Mouse (Mus musculus) CH12.LX (cell line): ENCODE measurements around the gene Btn1a1. TPM values are rescaled to one million over a fixed set of nuclear protein-coding genes. Genes with fewer than 3 reads are reported as not detected.

Source experiments
- DNase-seq: peaks from one replicate; pipeline ENCODE4 v3.0.0-alpha.2; 2013; ENCODE audit errors: extremely low read depth
- H3K27ac ChIP-seq: 2 replicates; pipeline ENCODE4 v1.5.1; 2012; ENCODE audit warnings: low read depth, mild to moderate bottlenecking, control low read depth, moderate library complexity; ENCODE audit not compliant: insufficient read depth
- H3K27me3 ChIP-seq: replicated peaks from 2 replicates; pipeline ENCODE3; 2012; ENCODE audit warnings: inconsistent platforms
- H3K36me3 ChIP-seq, 2 experiments: replicated peaks in 1 of 2; 2 replicates each; pipeline versions ENCODE3 to v1.6.1; 2012; ENCODE audit warnings: inconsistent platforms in 1 of 2, low read length in 1 of 2, mild to moderate bottlenecking in 1 of 2, mixed read lengths in 1 of 2, moderate library complexity in 1 of 2; ENCODE audit not compliant: control insufficient read depth in 1 of 2, insufficient read depth in 1 of 2
- H3K4me1 ChIP-seq, 2 experiments: 2 replicates each; pipeline ENCODE4 v1.6.1; 2012; ENCODE audit warnings: inconsistent platforms in 1 of 2, moderate library complexity in 1 of 2; ENCODE audit not compliant: insufficient read depth in 2 of 2, control insufficient read depth in 1 of 2
- H3K4me2 ChIP-seq: 2 replicates; pipeline ENCODE4 v1.6.1; 2012; ENCODE audit warnings: low read depth, mild to moderate bottlenecking, control low read depth; ENCODE audit not compliant: poor library complexity, insufficient read depth, severe bottlenecking
- H3K4me3 ChIP-seq, 3 experiments: fragments of 150-350 bp in 1 of 3; sonication (generic) in 1 of 3; replicated peaks in 1 of 3; 2 replicates each; pipeline versions ENCODE3 to v1.5.1; 2011 to 2012; ENCODE audit warnings: low read depth in 2 of 3, low read length in 2 of 3, mild to moderate bottlenecking in 2 of 3, moderate library complexity in 2 of 3, control low read depth in 1 of 3, improper control_type of control experiment in 1 of 3, inconsistent platforms in 1 of 3, mixed read lengths in 1 of 3; ENCODE audit not compliant: poor library complexity in 1 of 3
- H3K79me2 ChIP-seq: replicated peaks from 2 replicates; pipeline ENCODE4 v1.6.1; 2012; ENCODE audit warnings: mild to moderate bottlenecking, moderate library complexity; ENCODE audit not compliant: control insufficient read depth, poor library complexity, insufficient read depth, severe bottlenecking; ENCODE audit errors: extremely low read depth
- H3K9ac ChIP-seq: 2 replicates; pipeline ENCODE4 v1.6.1; 2012; ENCODE audit warnings: low read depth, mild to moderate bottlenecking, control low read depth, moderate library complexity; ENCODE audit not compliant: insufficient read depth
- H3K9me3 ChIP-seq: replicated peaks from 2 replicates; pipeline ENCODE3; 2012; ENCODE audit warnings: low read length, inconsistent platforms, mixed read lengths
- CHD2 ChIP-seq: IDR thresholded peaks from 2 replicates; pipeline ENCODE4 v1.6.1; 2011; ENCODE audit warnings: low read length, improper control_type of control experiment
- CTCF ChIP-seq, 2 experiments: IDR thresholded peaks in 1 of 2; conservative IDR thresholded peaks in 1 of 2; 2 replicates each; pipeline ENCODE4 v1.5.1; 2011 to 2012; ENCODE audit warnings: low read depth in 2 of 2, low read length in 2 of 2, improper control_type of control experiment in 1 of 2, inconsistent platforms in 1 of 2, mild to moderate bottlenecking in 1 of 2, moderate library complexity in 1 of 2
- ELF1 ChIP-seq: IDR thresholded peaks from 2 replicates; pipeline ENCODE4 v1.6.1; 2014; ENCODE audit warnings: low read depth, mild to moderate bottlenecking, inconsistent platforms, low read length, improper control_type of control experiment
- JUND ChIP-seq: conservative IDR thresholded peaks from 2 replicates; pipeline ENCODE4 v1.6.1; 2011; ENCODE audit warnings: low read depth, low read length, improper control_type of control experiment
- KAT2A ChIP-seq: IDR thresholded peaks from 2 replicates; pipeline ENCODE4 v1.6.1; 2012; ENCODE audit warnings: low read length, improper control_type of control experiment, inconsistent platforms; ENCODE audit not compliant: insufficient replicate concordance
- MAFK ChIP-seq: IDR thresholded peaks from 2 replicates; pipeline ENCODE4 v1.6.1; 2011; ENCODE audit warnings: low read length, improper control_type of control experiment; ENCODE audit not compliant: insufficient replicate concordance
- MAZ ChIP-seq: IDR thresholded peaks from 2 replicates; pipeline ENCODE4 v1.6.1; 2012; ENCODE audit warnings: low read depth, mild to moderate bottlenecking, inconsistent platforms, low read length, improper control_type of control experiment, moderate library complexity
- MEF2A ChIP-seq: IDR thresholded peaks from 2 replicates; pipeline ENCODE4 v1.6.1; 2014; ENCODE audit warnings: low read depth, mild to moderate bottlenecking, inconsistent platforms, low read length, improper control_type of control experiment, borderline replicate concordance
- NELFE ChIP-seq: IDR thresholded peaks from 2 replicates; pipeline ENCODE4 v1.6.1; 2011; ENCODE audit warnings: low read depth, low read length, improper control_type of control experiment
- PAX5 ChIP-seq: IDR thresholded peaks from 2 replicates; pipeline ENCODE4 v1.6.1; 2012; ENCODE audit warnings: low read length, inconsistent platforms, mixed read lengths
- SIN3A ChIP-seq: IDR thresholded peaks from 2 replicates; pipeline ENCODE4 v1.6.1; 2012; ENCODE audit warnings: low read length, improper control_type of control experiment, inconsistent platforms
- UBTF ChIP-seq: IDR thresholded peaks from 2 replicates; pipeline ENCODE4 v1.6.1; 2012; ENCODE audit warnings: low read depth, mild to moderate bottlenecking, inconsistent platforms, low read length, improper control_type of control experiment, moderate library complexity
- USF1 ChIP-seq: IDR thresholded peaks from 2 replicates; pipeline ENCODE4 v1.6.1; 2014; ENCODE audit warnings: low read depth, mild to moderate bottlenecking, inconsistent platforms, low read length, improper control_type of control experiment
- USF2 ChIP-seq: conservative IDR thresholded peaks from 2 replicates; pipeline ENCODE4 v1.6.1; 2011; ENCODE audit warnings: low read depth, low read length, improper control_type of control experiment
- ZC3H11A ChIP-seq: IDR thresholded peaks from 2 replicates; pipeline ENCODE4 v1.6.1; 2012; ENCODE audit warnings: low read depth, mild to moderate bottlenecking, inconsistent platforms, low read length, improper control_type of control experiment
- dilution Hi-C: fragments of 300-500 bp; cut with MboI; formaldehyde crosslinking; loops from 2 replicates; pipeline ENCODE4 v1.14.3; 2020; ENCODE audit warnings: low sequenced_read_pairs; ENCODE audit not compliant: extremely low pct_unique_long_range_greater_than_20kb, extremely low pct_ligation_motif_present
- in situ Hi-C: fragments of 300-500 bp; cut with MboI; formaldehyde crosslinking; loops from 3 replicates; pipeline ENCODE4 v1.14.3; 2019; ENCODE audit warnings: low sequenced_read_pairs, low pct_ligation_motif_present, low pct_unique_long_range_greater_than_20kb, mixed read lengths
- polyA plus RNA-seq: library from polyadenylated mRNA; unstranded; fragments of >175 nt; gene quantifications from 2 replicates; pipeline ENCODE4 v1.2.1, GENCODE M21; 2012; ENCODE audit warnings: low read depth; ENCODE audit not compliant: insufficient read length
- total RNA-seq, 2 experiments: library from RNA; depleted of rRNA; stranded (reverse); fragments of 300-350 nt in 1 of 2; fragments of >200 nt in 1 of 2; gene quantifications; 2 replicates each; pipeline ENCODE4 v1.2.3; 2012 to 2014

Btn1a1 gene
- total and polyA plus RNA-seq, 3 experiments = 0.20 to 0.51 (median 0.21) TPM

DNA sequence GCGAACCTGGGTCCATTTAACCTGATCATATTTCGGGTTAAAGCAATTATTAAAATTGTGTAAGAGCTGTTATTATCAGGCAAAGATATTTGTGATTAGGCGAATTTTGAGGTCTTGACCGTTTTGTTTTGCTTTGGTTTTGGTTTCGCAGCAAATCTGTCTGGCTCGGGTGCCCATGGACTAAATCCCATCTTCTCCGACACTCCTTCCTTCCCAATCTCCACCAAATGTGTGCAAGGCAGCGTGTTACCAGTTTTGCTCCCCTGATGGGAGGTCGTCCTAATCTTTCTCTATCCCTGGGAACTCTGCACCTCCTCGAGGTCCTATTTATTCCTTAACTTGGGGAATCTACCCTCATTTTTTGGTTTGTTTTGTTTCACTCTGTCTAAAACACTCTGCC, 20.5 kb downstream of the Btn1a1 start:
- peak overlapping the region; percentile 85 for H3K27ac ChIP-seq
- H3K4me1 ChIP-seq = peaks cover 0 to 27% of the 10 kb centered on the region in 2 experiments; a peak in 2 of 4 replicates
- H3K4me3 ChIP-seq = peak overlapping the region; percentile 73 to 80 (median 78)
- in situ Hi-C loops = loop anchor here (25.0 kb wide), 2 partner anchors 1508 to 1583 kb away; partner anchors contain the start of gene Zfp184
- H3K9ac ChIP-seq = peak overlapping the region; percentile 87
- H3K79me2 ChIP-seq = no peaks in the 10 kb centered on the region
- TF ChIP-seq JUND = no peak
- TF ChIP-seq USF1 = no peak
- no peak for TF ChIP-seq SIN3A
- TF ChIP-seq, all 38 proteins: peak for 0
- DNase-seq = no peak
- dilution Hi-C loops = no loop called here
- no peaks in the 10 kb centered on the region for H3K27me3 ChIP-seq
- H3K4me2 ChIP-seq = peak overlapping the region; percentile 85
- H3K9me3 ChIP-seq = no peaks in the 10 kb centered on the region
- no peaks in the 10 kb centered on the region for H3K36me3 ChIP-seq

GRCm38 (mm10) chr13:23444451-23444850, 21.2 kb downstream of the Btn1a1 start:
- TF ChIP-seq CHD2 (no peak), USF1 (no peak), NELFE (no peak), ZC3H11A (no peak), PAX5 (no peak), UBTF (no peak), USF2 (no peak), MEF2A (no peak), CTCF (conservative IDR thresholded peaks at IDR 0.05 in 1 of 2, IDR thresholded peaks at IDR 0.05 in 1 of 2; ENCODE audit: low read depth in 2 of 2, low read length in 2 of 2) (no peak), ELF1 (no peak), SIN3A (no peak), MAFK (no peak), MAZ (no peak), KAT2A (no peak)
- 0 out of 2 replicates have a peak overlapping the region, but pooled peaks have one; percentile 11 for H3K4me2 ChIP-seq
- H3K79me2 ChIP-seq = no peaks in the 10 kb centered on the region
- H3K9ac ChIP-seq = peak overlapping the region; percentile 87; the same call in 1 of the 2 replicates
- no peak overlapping the region for H3K27ac ChIP-seq
- H3K4me3 ChIP-seq = no peak overlapping the region
- no peaks in the 10 kb centered on the region for H3K9me3 ChIP-seq
- in situ Hi-C loops = loop anchor here (25.0 kb wide), 2 partner anchors 1507 to 1582 kb away; partner anchors contain the start of gene Zfp184
- no peaks in the 10 kb centered on the region for H3K27me3 ChIP-seq
- no peak for DNase-seq
- H3K36me3 ChIP-seq = no peaks in the 10 kb centered on the region
- H3K4me1 ChIP-seq = peaks cover 6 to 34% of the 10 kb centered on the region in 2 experiments
- dilution Hi-C loops = no loop called here
